Mouse (Mus musculus) liver, postnatal 0 days (tissue): Measurements from ENCODE around the gene Gm49416.

ENCODE experiments used
- CTCF ChIP-seq: sonication (generic); IDR thresholded peaks from 2 replicates; pipeline ENCODE4 v1.5.1; 2016; ENCODE audit warnings: antibody characterized with exemption, low read depth
- EP300 ChIP-seq: IDR thresholded peaks from 2 replicates; pipeline ENCODE4 v1.6.1; 2016; ENCODE audit warnings: antibody characterized with exemption, low read depth, mild to moderate bottlenecking

DNA sequence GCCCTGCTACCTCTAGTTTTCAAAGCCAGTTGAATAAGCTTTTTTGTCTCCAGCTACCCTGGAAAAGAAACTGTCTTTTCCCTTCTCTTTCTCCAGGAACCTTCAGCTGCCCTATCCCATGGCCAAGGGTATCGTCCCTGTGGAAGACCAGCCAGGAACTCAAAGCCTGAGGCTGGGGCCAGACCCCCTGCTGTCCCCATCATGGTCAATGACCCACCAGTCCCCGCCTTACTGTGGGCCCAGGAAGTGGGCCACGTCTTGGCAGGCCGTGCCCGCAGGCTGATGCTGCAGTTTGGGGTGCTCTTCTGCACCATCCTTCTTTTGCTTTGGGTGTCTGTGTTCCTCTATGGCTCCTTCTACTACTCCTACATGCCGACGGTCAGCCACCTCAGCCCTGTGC lies 47.7 kb upstream of the Gm49416 start:
- TF ChIP-seq CTCF: no peak
- no peak for TF ChIP-seq EP300
